Mouse (Mus musculus) megakaryocyte, adult 5-6 weeks (primary cell): ENCODE measurements at regions not wholly inside any gene's neighbourhood (a gene's known extent, or its start where the extent isn't known, plus 50 kb on each side); places are given as distances from the start of the nearest gene placed in this dataset.

Experiments
- ATAC-seq: 2 replicates; pipeline ENCODE4 v1.8.0; 2016; ENCODE audit warnings: mild to moderate bottlenecking, inconsistent platforms; ENCODE audit not compliant: poor library complexity, severe bottlenecking

- ATAC-seq, result peak; percentile 100
Measured at GRCm38 (mm10) chr1:95762244-95762643, 94.9 kb upstream of the St8sia4 start.

GRCm38 (mm10) chr1:95754071-95754915 is 86.9 kb upstream of the St8sia4 start:
- ATAC-seq, result peak; percentile 45

- ATAC-seq, result no peak
Measured at GRCm38 (mm10) chr1:95753517-95753916, 86.1 kb upstream of the St8sia4 start.

- peak; percentile 50 for ATAC-seq
Measured at GRCm38 (mm10) chr1:95748940-95749339, 81.6 kb upstream of the St8sia4 start.

- ATAC-seq, result no peak
Measured at GRCm38 (mm10) chr1:95747287-95747686, 79.9 kb upstream of the St8sia4 start.

GRCm38 (mm10) chr1:95744446-95744845 is 77.1 kb upstream of the St8sia4 start:
- 0 out of 2 replicates have a peak, but pooled peaks have one; percentile 13 for ATAC-seq

- no peak for ATAC-seq
Measured at GRCm38 (mm10) chr1:95743334-95743733, 76.0 kb upstream of the St8sia4 start.

GRCm38 (mm10) chr1:95719449-95719848 is 52.1 kb upstream of the St8sia4 start:
- ATAC-seq, result no peak

GRCm38 (mm10) chr1:95718794-95719193 is 51.4 kb upstream of the St8sia4 start:
- ATAC-seq, result no peak
